7 mouse cellular contexts compared by ENCODE assay signal in the genomic region with DNA sequence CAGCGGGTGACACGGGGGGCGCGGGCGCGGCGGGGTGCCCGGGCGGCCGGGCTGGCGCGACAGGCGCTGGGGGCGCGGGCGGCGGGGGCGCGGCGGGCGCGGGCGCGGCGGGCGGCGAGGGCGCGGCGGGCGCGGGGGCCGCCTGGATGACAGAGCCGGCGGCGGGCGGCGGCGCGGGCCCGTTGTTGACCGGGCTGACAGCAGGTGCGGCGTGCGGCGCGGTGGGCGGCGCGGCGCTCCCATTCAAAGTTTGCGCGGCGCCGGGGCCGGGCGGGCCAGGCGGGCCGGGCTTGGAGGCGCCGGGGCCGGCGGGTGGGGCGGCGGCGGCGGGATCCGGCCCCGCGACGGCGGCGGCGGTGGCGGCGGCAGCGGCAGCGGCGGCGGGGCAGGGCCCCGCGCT. TPM values are rescaled to one million over a fixed set of nuclear protein-coding genes. Genes with fewer than 3 reads are reported as not detected.
DNase-seq lines count a peak whose midpoint lies in the region; ATAC-seq lines count a peak whose summit lies in the region.

No protein-coding gene starts in this region.

- intact Hi-C loops in left cerebral cortex, postnatal 4 days (cut with DNase I), result loop anchor here (2.0 to 5.0 kb wide), 2 partner anchors 49 to 66 kb away; partner anchors contain the start of genes Lsm14b, Psma7 and Ss18l1
- intact Hi-C loops in left cerebral cortex, postnatal 36 days (cut with DNase I), result loop anchor here (1.0 to 10.0 kb wide), 4 partner anchors 48 to 279 kb away; partner anchors contain the start of genes Lsm14b, Psma7, Rps21 and Ss18l1

- peak; percentile 21 for DNase-seq in left cerebral cortex, postnatal 4 days
- DNase-seq in left cerebral cortex, postnatal 36 days (ENCODE audit: low spot score in 2 of 2), result no peak
- DNase-seq in adrenal gland, postnatal 25 days, result peak; percentile 32
- no peak for DNase-seq in forebrain, embryonic 11.5 days (ENCODE audit: low spot score)
- DNase-seq in limb, embryonic 10.5 days (ENCODE audit: low spot score), result peak; percentile 32

- H3K9me3 ChIP-seq in forebrain, embryonic 11.5 days (ENCODE audit: control insufficient read depth, low read length), result no peaks in the 10 kb centered on the region
- H3K9me3 ChIP-seq in limb, embryonic 10.5 days (replicated peaks), result no peaks in the 10 kb centered on the region
- H3K9me3 ChIP-seq in neural tube, embryonic 12.5 days, result no peaks in the 10 kb centered on the region

- no peak for ATAC-seq in forebrain, embryonic 11.5 days (replicated peaks; ENCODE audit: low FRiP score)
- no peak for ATAC-seq in neural tube, embryonic 12.5 days (ENCODE audit: low FRiP score, low read depth)
- ATAC-seq in activated CD4-positive, CD25-positive, alpha-beta regulatory T cell, adult 4 months, result no peak

- H3K9ac ChIP-seq in forebrain, embryonic 11.5 days (ENCODE audit: low read length), result peak overlapping the region; percentile 95
- H3K9ac ChIP-seq in neural tube, embryonic 12.5 days, result peak overlapping the region; percentile 91

- peak overlapping the region; percentile 92 for H3K4me3 ChIP-seq in forebrain, embryonic 11.5 days (ENCODE audit: low read depth, low read length)
- peak overlapping the region; percentile 81 for H3K4me3 ChIP-seq in limb, embryonic 10.5 days
- H3K4me3 ChIP-seq in neural tube, embryonic 12.5 days, result peak overlapping the region; percentile 83

- WGBS in forebrain, embryonic 11.5 days, result 2% methylated on average over 24 of the region's 82 CpGs
- 37% methylated on average over 82 of the region's 82 CpGs for WGBS in limb, embryonic 10.5 days
- WGBS in neural tube, embryonic 12.5 days, result 0% methylated on average over 22 of the region's 82 CpGs

- H3K4me2 ChIP-seq in forebrain, embryonic 11.5 days (ENCODE audit: low read depth, low read length, severe bottlenecking), result peak overlapping the region; percentile 100; the same call in 1 of the 2 replicates
- H3K4me2 ChIP-seq in neural tube, embryonic 12.5 days (replicated peaks), result no peak overlapping the region; the same call in 1 of the 2 replicates

- peaks cover 18% of the 10 kb centered on the region for H3K4me1 ChIP-seq in forebrain, embryonic 11.5 days (replicated peaks; ENCODE audit: control insufficient read depth, insufficient read depth, low read length)
- H3K4me1 ChIP-seq in limb, embryonic 10.5 days, result peaks cover 54% of the 10 kb centered on the region
- peaks cover 42% of the 10 kb centered on the region for H3K4me1 ChIP-seq in neural tube, embryonic 12.5 days

- no peaks in the 10 kb centered on the region for H3K36me3 ChIP-seq in forebrain, embryonic 11.5 days (ENCODE audit: control insufficient read depth, insufficient read depth, low read length)
- no peaks in the 10 kb centered on the region for H3K36me3 ChIP-seq in limb, embryonic 10.5 days
- H3K36me3 ChIP-seq in neural tube, embryonic 12.5 days, result no peaks in the 10 kb centered on the region

- no peaks in the 10 kb centered on the region for H3K27me3 ChIP-seq in forebrain, embryonic 11.5 days (ENCODE audit: control insufficient read depth, insufficient read depth, low read length)
- H3K27me3 ChIP-seq in limb, embryonic 10.5 days (ENCODE audit: low read depth, poor library complexity, severe bottlenecking), result no peaks in the 10 kb centered on the region
- H3K27me3 ChIP-seq in neural tube, embryonic 12.5 days (replicated peaks), result no peaks in the 10 kb centered on the region

- H3K27ac ChIP-seq in forebrain, embryonic 11.5 days (ENCODE audit: low read depth, low read length), result peak overlapping the region; percentile 84; the same call in 1 of the 2 replicates
- peak overlapping the region; percentile 99 for H3K27ac ChIP-seq in limb, embryonic 10.5 days
- peak overlapping the region; percentile 90; the same call in 1 of the 2 replicates for H3K27ac ChIP-seq in neural tube, embryonic 12.5 days

RNA-seq across cellular contexts. Expression of gene Taf4, which starts 0.6 kb away (rescaled TPM):
- 10 to 100 TPM; 24.5 to 27.9 TPM for total RNA-seq in left cerebral cortex, postnatal 4 days (2021)
- total RNA-seq in left cerebral cortex, postnatal 36 days (2021), result 10 to 100 TPM; 15.8 to 24.3 TPM
- 18.8 and 25.3 TPM in 2 replicates for total RNA-seq in adrenal gland, postnatal 25 days (2021)
- 7.4 and 8.2 TPM in 2 replicates for polyA plus RNA-seq in forebrain, embryonic 11.5 days (2014; fragmentation: Nextera tagmentation; extraction: Ambion mirVana)
- polyA plus RNA-seq in limb, embryonic 10.5 days (2016; fragmentation: Nextera tagmentation; extraction: Ambion mirVana), result 2.7 and 3.3 TPM in 2 replicates
- 4.1 and 4.7 TPM in 2 replicates for polyA plus RNA-seq in neural tube, embryonic 12.5 days (2016; fragmentation: Nextera tagmentation; extraction: Ambion mirVana)
- 1 to 10 TPM; 4.5 to 6.5 TPM for polyA plus RNA-seq in activated CD4-positive, CD25-positive, alpha-beta regulatory T cell, adult 4 months (2017; shearing (Covaris generic))

RNA-seq across cellular contexts. Expression of gene Lsm14b, which starts 48.9 kb away (rescaled TPM):
- total RNA-seq in left cerebral cortex, postnatal 4 days (2021), result 100 to 1,000 TPM; 199 to 202 TPM
- total RNA-seq in left cerebral cortex, postnatal 36 days (2021), result 100 to 1,000 TPM; 107 to 114 TPM
- 45.1 and 47.4 TPM in 2 replicates for total RNA-seq in adrenal gland, postnatal 25 days (2021)
- polyA plus RNA-seq in forebrain, embryonic 11.5 days (2014; fragmentation: Nextera tagmentation; extraction: Ambion mirVana), result 7.5 and 8.9 TPM in 2 replicates
- polyA plus RNA-seq in limb, embryonic 10.5 days (2016; fragmentation: Nextera tagmentation; extraction: Ambion mirVana), result 8.1 and 9.1 TPM in 2 replicates
- polyA plus RNA-seq in neural tube, embryonic 12.5 days (2016; fragmentation: Nextera tagmentation; extraction: Ambion mirVana), result 15.9 and 23.5 TPM in 2 replicates
- polyA plus RNA-seq in activated CD4-positive, CD25-positive, alpha-beta regulatory T cell, adult 4 months (2017; shearing (Covaris generic)), result 1 to 10 TPM; 3.3 to 4.1 TPM

Comparison
In these comparisons a context has a peak if more than half of its experiments do, and no peak if none do; other contexts are left out.
1. DNase-seq: peak in left cerebral cortex, postnatal 4 days (single experiment), adrenal gland, postnatal 25 days (single experiment) and limb, embryonic 10.5 days (single experiment); none in left cerebral cortex, postnatal 36 days (0 of 2) and forebrain, embryonic 11.5 days (single experiment).
2. Peak in every context shown above with its lines, with median percentiles within 50 percentile points of each other: H3K27ac ChIP-seq and H3K4me3 ChIP-seq.